Mouse (Mus musculus) hindbrain, embryonic 13.5 days (tissue): ENCODE measurements around the gene Olfr1154. TPM values are rescaled to one million over a fixed set of nuclear protein-coding genes. Genes with fewer than 3 reads are reported as not detected.

Source experiments
- ATAC-seq: fragments of 200-750 bp; cut with Nextera tagmentation; 2 replicates; pipeline ENCODE4 v1.8.0; 2017; ENCODE audit warnings: moderate TSS enrichment; ENCODE audit not compliant: low FRiP score
- H3K27ac ChIP-seq: fragments of 300-500 bp; sonication (generic); 2 replicates; pipeline ENCODE4 v1.5.1; 2015; ENCODE audit warnings: inconsistent platforms, mild to moderate bottlenecking, moderate library complexity
- H3K27me3 ChIP-seq: fragments of 300-500 bp; sonication (generic); 2 replicates; pipeline ENCODE4 v1.6.1; 2015; ENCODE audit warnings: mild to moderate bottlenecking, inconsistent platforms
- H3K36me3 ChIP-seq: fragments of 300-500 bp; sonication (generic); 2 replicates; pipeline ENCODE4 v1.6.1; 2015; ENCODE audit warnings: mild to moderate bottlenecking, inconsistent platforms
- H3K4me1 ChIP-seq: fragments of 300-500 bp; sonication (generic); replicated peaks from 2 replicates; pipeline ENCODE4 v1.6.1; 2015; ENCODE audit warnings: inconsistent platforms
- H3K4me2 ChIP-seq: fragments of 300-500 bp; sonication (generic); 2 replicates; pipeline ENCODE4 v1.6.1; 2015; ENCODE audit warnings: inconsistent platforms, mild to moderate bottlenecking, moderate library complexity
- H3K4me3 ChIP-seq: fragments of 300-500 bp; sonication (generic); 2 replicates; pipeline ENCODE4 v1.5.1; 2015; ENCODE audit warnings: mild to moderate bottlenecking, inconsistent platforms
- H3K9ac ChIP-seq: fragments of 300-500 bp; sonication (generic); 2 replicates; pipeline ENCODE4 v1.6.1; 2015; ENCODE audit warnings: mild to moderate bottlenecking, inconsistent platforms
- H3K9me3 ChIP-seq: fragments of 300-500 bp; sonication (generic); 2 replicates; pipeline ENCODE4 v1.6.1; 2016; ENCODE audit warnings: inconsistent platforms
- WGBS: fragments of 180-500 bp; shearing (Covaris S2); methylation state at CpG from one replicate; pipeline ENCODE4 v1.1.7; 2015; 5-methylcytosine and 5-hydroxymethylcytosine counted together
- polyA plus RNA-seq: library from polyadenylated mRNA; unstranded; fragments of >200 nt; fragmentation: Nextera tagmentation; extraction: Ambion mirVana; gene quantifications from 2 replicates; pipeline ENCODE4 v1.2.1, GENCODE M21; 2015

Olfr1154 gene
- polyA plus RNA-seq = not detected in 2 replicates

- no peak within 1 kb of the TSS for H3K27ac ChIP-seq
- no peaks in the 10 kb centered on the region for H3K27me3 ChIP-seq
- H3K4me3 ChIP-seq = no peak within 1 kb of the TSS
- H3K9ac ChIP-seq = no peak within 1 kb of the TSS
- H3K9me3 ChIP-seq = no peaks in the 10 kb centered on the region
- 90% methylated on average over 1 of the region's 1 CpGs for WGBS
- H3K4me1 ChIP-seq = no peaks in the 10 kb centered on the region
- no peak within 1 kb of the TSS for H3K4me2 ChIP-seq
- no peak for ATAC-seq
- H3K36me3 ChIP-seq = no peaks in the 10 kb centered on the region
Measured at GRCm38 (mm10) chr2:87905066-87905465, at the start of gene Olfr1154. Olfr1154 (minus strand) TSS chr2:87905166.

- H3K4me2 ChIP-seq = no peak within 1 kb of the TSS
- no peaks in the 10 kb centered on the region for H3K36me3 ChIP-seq
- no peaks in the 10 kb centered on the region for H3K27me3 ChIP-seq
- no peak within 1 kb of the TSS for H3K9ac ChIP-seq
- H3K9me3 ChIP-seq = no peaks in the 10 kb centered on the region
- ATAC-seq = no peak
- no peak within 1 kb of the TSS for H3K27ac ChIP-seq
- no peak within 1 kb of the TSS for H3K4me3 ChIP-seq
- H3K4me1 ChIP-seq = no peaks in the 10 kb centered on the region
Measured at GRCm38 (mm10) chr2:87953000-87953399, 48.0 kb upstream of the Olfr1154 start, which contains the start of gene Olfr1156. Olfr1156 (minus strand) TSS chr2:87953100.

DNA sequence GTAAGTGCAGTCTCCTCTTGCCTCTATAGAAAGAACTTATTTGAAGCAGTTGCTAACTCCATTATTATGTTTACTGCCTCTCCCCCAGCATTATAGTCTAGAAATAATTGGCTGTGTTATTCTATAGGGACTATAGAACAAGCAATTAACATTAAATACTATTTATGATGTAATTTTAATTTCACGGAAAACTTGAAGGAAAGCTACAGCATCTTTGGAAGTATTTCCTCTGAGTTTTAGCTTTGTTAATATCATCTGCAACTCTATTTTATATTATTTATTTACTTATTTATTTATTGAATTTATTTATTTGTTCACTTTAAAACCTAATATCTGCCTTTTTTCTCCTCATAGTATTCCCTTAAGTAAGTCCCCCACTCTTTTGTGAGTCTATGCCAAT, 40.1 kb upstream of the Olfr1154 start, which contains the start of gene Olfr1155:
Gene Olfr1155, minus strand, starts transcription at position 101 of the 400 bp plus-strand sequence.
- Histone ChIP-seq H3K27ac (no peak within 1 kb of the TSS), H3K9me3 (no peaks in the 10 kb centered on the region), H3K36me3 (no peaks in the 10 kb centered on the region), H3K27me3 (no peaks in the 10 kb centered on the region), H3K4me3 (no peak within 1 kb of the TSS), H3K9ac (no peak within 1 kb of the TSS), H3K4me1 (no peaks in the 10 kb centered on the region), H3K4me2 (no peak within 1 kb of the TSS)
- no peak for ATAC-seq
- 97% methylated on average over 1 of the region's 1 CpGs for WGBS

DNA sequence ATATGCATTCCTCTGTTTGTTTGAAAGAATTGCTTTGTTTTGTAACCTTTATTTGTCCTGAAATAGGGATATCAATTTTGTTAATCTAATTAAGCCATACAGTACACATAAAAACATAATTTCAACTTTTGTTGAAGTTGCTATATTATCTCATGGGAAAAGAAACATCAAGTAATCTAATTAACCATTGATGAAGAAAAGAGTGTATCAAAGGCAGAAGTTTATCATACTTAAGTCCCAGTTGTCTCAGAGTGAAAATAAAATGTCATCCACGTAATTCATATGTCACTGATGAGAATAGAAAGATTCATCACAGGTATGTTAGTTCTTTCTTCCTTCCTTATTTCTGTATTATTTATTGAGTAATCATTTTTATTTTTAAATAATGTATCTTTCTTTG, 10.3 kb downstream of the Olfr1154 start, which contains the start of gene Olfr1153:
Gene Olfr1153, plus strand, starts transcription at position 301 of the 400 bp plus-strand sequence.
- H3K27ac ChIP-seq = no peak within 1 kb of the TSS
- no peaks in the 10 kb centered on the region for H3K36me3 ChIP-seq
- H3K27me3 ChIP-seq = no peaks in the 10 kb centered on the region
- H3K4me3 ChIP-seq = no peak within 1 kb of the TSS
- WGBS = 74% methylated on average over 1 of the region's 1 CpGs
- no peak for ATAC-seq
- H3K9ac ChIP-seq = no peak within 1 kb of the TSS
- H3K4me1 ChIP-seq = no peaks in the 10 kb centered on the region
- no peaks in the 10 kb centered on the region for H3K9me3 ChIP-seq
- H3K4me2 ChIP-seq = no peak within 1 kb of the TSS

GRCm38 (mm10) chr2:87866192-87866591, 38.8 kb downstream of the Olfr1154 start, which contains the start of gene Olfr1152:
Olfr1152 (plus strand) TSS chr2:87866492.
- no peaks in the 10 kb centered on the region for H3K36me3 ChIP-seq

DNA sequence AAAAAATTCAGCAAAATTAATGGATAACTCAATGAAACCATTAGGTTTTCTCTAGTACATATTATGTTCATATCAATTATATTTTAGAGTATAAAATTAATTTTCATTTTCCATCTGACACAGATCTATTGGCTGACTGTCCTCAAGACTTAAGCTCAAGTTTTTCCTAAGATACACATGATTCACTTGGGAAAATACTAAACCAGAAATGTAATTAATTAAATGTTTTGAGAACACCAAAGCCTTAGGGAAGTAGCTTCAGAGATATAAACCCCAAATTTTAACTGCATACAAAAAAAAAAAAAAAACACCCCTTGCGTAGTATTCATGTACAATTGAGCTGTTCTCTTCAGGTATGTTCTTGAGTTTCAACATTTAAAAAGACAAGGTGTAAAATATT, 49.4 kb downstream of the Olfr1154 start, which contains the start of gene Olfr1151:
Gene Olfr1151, plus strand, starts transcription at position 301 of the 400 bp plus-strand sequence.
- H3K4me1 ChIP-seq = no peaks in the 10 kb centered on the region
- H3K27ac ChIP-seq = no peak within 1 kb of the TSS
- H3K4me3 ChIP-seq = no peak within 1 kb of the TSS
- H3K4me2 ChIP-seq = no peak within 1 kb of the TSS
- no peaks in the 10 kb centered on the region for H3K36me3 ChIP-seq
- H3K9me3 ChIP-seq = no peaks in the 10 kb centered on the region
- WGBS = 95% methylated on average over 1 of the region's 1 CpGs
- H3K9ac ChIP-seq = no peak within 1 kb of the TSS
- H3K27me3 ChIP-seq = no peaks in the 10 kb centered on the region
- no peak for ATAC-seq

More at GRCm38 (mm10) chr2:87866192-87866591, 38.8 kb downstream of the Olfr1154 start, which contains the start of gene Olfr1152:
- Histone ChIP-seq H3K9me3 (no peaks in the 10 kb centered on the region), H3K4me3 (no peak within 1 kb of the TSS), H3K27me3 (no peaks in the 10 kb centered on the region), H3K4me1 (no peaks in the 10 kb centered on the region), H3K27ac (no peak within 1 kb of the TSS), H3K4me2 (no peak within 1 kb of the TSS), H3K9ac (no peak within 1 kb of the TSS)
- ATAC-seq = no peak

Other genes starting within 250 kb of the Olfr1154 start
- not detected in 2 replicates for gene Olfr1134, start 246.7 kb downstream of the Olfr1154 start, polyA plus RNA-seq
- gene Olfr1135, start 231.5 kb downstream of the Olfr1154 start, polyA plus RNA-seq = not detected in 2 replicates
- gene Olfr1136, start 211.2 kb downstream of the Olfr1154 start, polyA plus RNA-seq = not detected in 2 replicates
- not detected in 2 replicates for gene Olfr1137, start 192.0 kb downstream of the Olfr1154 start, polyA plus RNA-seq
- gene Olfr1138, start 165.2 kb downstream of the Olfr1154 start, polyA plus RNA-seq = not detected in 2 replicates
- gene Olfr1140, start 161.4 kb downstream of the Olfr1154 start, polyA plus RNA-seq = not detected in 2 replicates
- not detected in 2 replicates for gene Olfr1141, start 151.2 kb downstream of the Olfr1154 start, polyA plus RNA-seq
- not detected in 2 replicates for gene Olfr152, start 125.7 kb downstream of the Olfr1154 start, polyA plus RNA-seq
- gene Olfr1143, start 104.6 kb downstream of the Olfr1154 start, polyA plus RNA-seq = not detected in 2 replicates
- not detected in 2 replicates for gene Olfr1145, start 95.3 kb downstream of the Olfr1154 start, polyA plus RNA-seq
- gene Olfr1148, start 74.6 kb downstream of the Olfr1154 start, polyA plus RNA-seq = not detected in 2 replicates
- gene Olfr1150-ps1, start 61.2 kb downstream of the Olfr1154 start, polyA plus RNA-seq = not detected in 2 replicates
- gene Olfr1151, start 49.3 kb downstream of the Olfr1154 start, polyA plus RNA-seq = not detected in 2 replicates
- gene Olfr1152, start 38.7 kb downstream of the Olfr1154 start, polyA plus RNA-seq = not detected in 2 replicates
- not detected in 2 replicates for gene Olfr1153, start 10.2 kb downstream of the Olfr1154 start, polyA plus RNA-seq
- gene Olfr1155, start 40.0 kb upstream of the Olfr1154 start, polyA plus RNA-seq = not detected in 2 replicates
- not detected in 2 replicates for gene Olfr1156, start 47.9 kb upstream of the Olfr1154 start, polyA plus RNA-seq
- gene Olfr1157, start 63.1 kb upstream of the Olfr1154 start, polyA plus RNA-seq = not detected in 2 replicates
- not detected in 2 replicates for gene Olfr74, start 69.5 kb upstream of the Olfr1154 start, polyA plus RNA-seq
- gene Olfr1158, start 84.9 kb upstream of the Olfr1154 start, polyA plus RNA-seq = not detected in 2 replicates
- not detected in 2 replicates for gene Olfr1160, start 103.1 kb upstream of the Olfr1154 start, polyA plus RNA-seq
- gene Olfr1161, start 117.6 kb upstream of the Olfr1154 start, polyA plus RNA-seq = not detected in 2 replicates
- gene Olfr73, start 132.5 kb upstream of the Olfr1154 start, polyA plus RNA-seq = not detected in 2 replicates
- not detected in 2 replicates for gene Olfr1162, start 146.0 kb upstream of the Olfr1154 start, polyA plus RNA-seq
- gene Olfr1163, start 166.7 kb upstream of the Olfr1154 start, polyA plus RNA-seq = not detected in 2 replicates
- gene Olfr1164, start 188.8 kb upstream of the Olfr1154 start, polyA plus RNA-seq = not detected in 2 replicates
- not detected in 2 replicates for gene Olfr1166, start 223.1 kb upstream of the Olfr1154 start, polyA plus RNA-seq